In the genomic region with DNA sequence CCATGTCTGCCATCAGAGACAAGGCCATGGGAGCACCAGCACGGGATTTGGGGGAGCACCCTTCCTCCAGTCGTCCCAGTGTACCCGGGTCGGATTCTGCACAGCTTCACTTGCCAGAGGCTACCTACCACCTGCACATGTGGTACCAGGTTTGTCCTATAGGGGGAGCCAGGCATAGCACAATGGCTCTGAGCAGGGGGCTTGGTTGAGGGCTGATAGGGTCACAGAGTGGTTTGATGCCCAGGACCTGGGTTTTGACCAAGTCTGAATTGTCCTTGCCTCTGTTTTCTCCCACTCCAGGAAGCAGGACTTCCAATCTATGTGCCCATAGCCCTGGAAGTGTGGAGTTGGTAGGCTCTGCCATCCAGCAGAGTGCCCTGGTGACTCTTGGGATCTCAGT, we compare ENCODE assay signal across 11 mouse cellular contexts. TPM values are rescaled to one million over a fixed set of nuclear protein-coding genes. Genes with fewer than 3 reads are reported as not detected.
DNase-seq lines count a peak whose midpoint lies in the region; ATAC-seq and TF ChIP-seq lines count a peak whose summit lies in the region.
"Had no signal": no experiment of that assay in that cellular context is flagged by ENCODE, and none has a peak within 500 bp of the region (broad histone marks: within the 10 kb centered on the region; RNA-seq: fewer than 3 reads in every experiment).

No protein-coding gene starts in this region.

- DNase-seq in heart, postnatal 25 days (ENCODE audit: low spot score) = no peak
- DNase-seq in induced T-regulatory cell, adult 2 months (ENCODE audit: low read depth) = peak; percentile 79
- peak; percentile 53 for DNase-seq in spleen, adult 12 weeks (ENCODE audit: low spot score)
- DNase-seq in right cerebral cortex, adult 2 months (ENCODE audit: low spot score in 2 of 2) = no peak
- DNase-seq in frontal cortex, postnatal 25 days (ENCODE audit: low spot score in 2 of 2) = no peak
- DNase-seq in gastrocnemius, postnatal 36 days = no peak
- DNase-seq: cerebellum, adult 8-10 months; kidney, adult 11 months had no signal

- H3K27ac ChIP-seq in heart, embryonic 13.5 days (replicated peaks) = no peak overlapping the region
- H3K27ac ChIP-seq: midbrain, embryonic 10.5 days had no signal

- H3K27me3 ChIP-seq in heart, embryonic 13.5 days (replicated peaks) = no peaks in the 10 kb centered on the region
- peaks cover 33% of the 10 kb centered on the region for H3K27me3 ChIP-seq in E14TG2a.4 (ENCODE audit: insufficient read depth, low read length)

- H3K4me2 ChIP-seq in heart, embryonic 13.5 days = peak overlapping the region; percentile 56

- intact Hi-C loops in heart, postnatal 25 days (cut with DNase I) = no loop called here
- intact Hi-C loops in gastrocnemius, postnatal 36 days (cut with DNase I) = no loop called here

- no peak overlapping the region for H3K9ac ChIP-seq in heart, embryonic 13.5 days

- no peaks in the 10 kb centered on the region for H3K9me3 ChIP-seq in heart, embryonic 13.5 days
- H3K9me3 ChIP-seq in E14TG2a.4 (ENCODE audit: low read length) = no peaks in the 10 kb centered on the region
- H3K9me3 ChIP-seq: midbrain, embryonic 10.5 days had no signal

- peaks cover 18% of the 10 kb centered on the region for H3K4me1 ChIP-seq in heart, embryonic 13.5 days
- H3K4me1 ChIP-seq in E14TG2a.4 (replicated peaks; ENCODE audit: low read depth, low read length) = peaks cover 31% of the 10 kb centered on the region

- no peak for ATAC-seq in heart, embryonic 13.5 days (ENCODE audit: extremely low read depth, insufficient number of reproducible peaks, low FRiP score, low TSS enrichment)

- no peak overlapping the region for H3K4me3 ChIP-seq in heart, embryonic 13.5 days
- H3K4me3 ChIP-seq in E14TG2a.4 (replicated peaks; ENCODE audit: low read length) = peak overlapping the region; percentile 54
- H3K4me3 ChIP-seq: midbrain, embryonic 10.5 days had no signal

- peak; percentile 91 for TF ChIP-seq CTCF in E14TG2a.4 (conservative IDR thresholded peaks at IDR 0.05; ENCODE audit: low read length)

- H3K36me3 ChIP-seq in heart, embryonic 13.5 days = no peaks in the 10 kb centered on the region
- no peaks in the 10 kb centered on the region for H3K36me3 ChIP-seq in E14TG2a.4 (ENCODE audit: insufficient read depth, low read length)
- H3K36me3 ChIP-seq: midbrain, embryonic 10.5 days had no signal

- 46% methylated on average over 4 of the region's 4 CpGs for WGBS in heart, embryonic 13.5 days

RNA-seq across cellular contexts. Expression of a gene that starts 3.0 kb away (rescaled TPM):
- polyA plus RNA-seq in heart, embryonic 13.5 days (2015; fragmentation: Nextera tagmentation; extraction: Ambion mirVana) = 2.1 and 2.6 TPM in 2 replicates
- total RNA-seq in heart, postnatal 25 days (2021) = 1 to 10 TPM; 3.8 to 6.7 TPM
- 1 to 10 TPM; 1.4 to 1.6 TPM for total RNA-seq in gastrocnemius, postnatal 36 days (2021)

RNA-seq across cellular contexts. Expression of a gene that starts 26.5 kb away (rescaled TPM):
- 42.5 and 48.8 TPM in 2 replicates for polyA plus RNA-seq in heart, embryonic 13.5 days (2015; fragmentation: Nextera tagmentation; extraction: Ambion mirVana)
- 10 to 100 TPM; 74.4 to 76.2 TPM for total RNA-seq in heart, postnatal 25 days (2021)
- total RNA-seq in gastrocnemius, postnatal 36 days (2021) = 100 to 1,000 TPM in 1 of 2 experiments, 10 to 100 TPM in 1; 89.1 to 111 TPM

RNA-seq across cellular contexts. Expression of a gene that starts 35.3 kb away (rescaled TPM):
- 0.31 and 0.45 TPM in 2 replicates for polyA plus RNA-seq in heart, embryonic 13.5 days (2015; fragmentation: Nextera tagmentation; extraction: Ambion mirVana)
- under 1 TPM in 1 of 2 experiments, not detected in 1; 0.28 TPM for total RNA-seq in heart, postnatal 25 days (2021)
- total RNA-seq in gastrocnemius, postnatal 36 days (2021) = not detected

RNA-seq across cellular contexts. Expression of a gene that starts 38.5 kb away (rescaled TPM):
- polyA plus RNA-seq in heart, embryonic 13.5 days (2015; fragmentation: Nextera tagmentation; extraction: Ambion mirVana) = 40.6 and 42.6 TPM in 2 replicates
- total RNA-seq in heart, postnatal 25 days (2021) = 10 to 100 TPM; 45.6 to 46.4 TPM
- 10 to 100 TPM; 30.5 to 33.2 TPM for total RNA-seq in gastrocnemius, postnatal 36 days (2021)

RNA-seq across cellular contexts. Expression of a gene that starts 56.0 kb away (rescaled TPM):
- polyA plus RNA-seq in heart, embryonic 13.5 days (2015; fragmentation: Nextera tagmentation; extraction: Ambion mirVana) = 0.51 and 0.64 TPM in 2 replicates
- under 1 TPM; 0.20 to 0.39 TPM for total RNA-seq in heart, postnatal 25 days (2021)
- total RNA-seq in gastrocnemius, postnatal 36 days (2021) = under 1 TPM in 1 of 2 experiments, not detected in 1; 0.20 TPM

Comparison
In these comparisons a context has a peak if more than half of its experiments do, and no peak if none do; other contexts are left out.
1. DNase-seq: peak in induced T-regulatory cell, adult 2 months (single experiment) and spleen, adult 12 weeks (single experiment); none in heart, postnatal 25 days (single experiment), right cerebral cortex, adult 2 months (0 of 2), frontal cortex, postnatal 25 days (0 of 2) and gastrocnemius, postnatal 36 days (0 of 2).